Mouse (Mus musculus) embryonic facial prominence, embryonic 14.5 days (tissue): ENCODE data around the gene Pou3f4. TPM values are rescaled to one million over a fixed set of nuclear protein-coding genes. Genes with fewer than 3 reads are reported as not detected.

Experiments
- ATAC-seq: fragments of 200-750 bp; cut with Nextera tagmentation; 2 replicates; pipeline ENCODE4 v1.8.0; 2017; ENCODE audit warnings: low read depth, moderate number of reproducible peaks, moderate TSS enrichment
- DNase-seq: peaks from one replicate; pipeline ENCODE4 v3.0.0-alpha.2; 2015; ENCODE audit warnings: low spot score
- H3K27ac ChIP-seq: fragments of 300-500 bp; sonication (generic); replicated peaks from 2 replicates; pipeline ENCODE4 v1.5.1; 2014; ENCODE audit warnings: low read depth, mild to moderate bottlenecking, low read length, moderate library complexity
- H3K27me3 ChIP-seq: fragments of 300-500 bp; sonication (generic); replicated peaks from 2 replicates; pipeline ENCODE4 v1.6.1; 2014; ENCODE audit warnings: low read length; ENCODE audit not compliant: control insufficient read depth, insufficient read depth
- H3K36me3 ChIP-seq: fragments of 300-500 bp; sonication (generic); 2 replicates; pipeline ENCODE4 v1.6.1; 2014; ENCODE audit warnings: low read length, mixed read lengths; ENCODE audit not compliant: control insufficient read depth, insufficient read depth
- H3K4me1 ChIP-seq: fragments of 300-500 bp; sonication (generic); 2 replicates; pipeline ENCODE4 v1.6.1; 2014; ENCODE audit warnings: antibody characterized with exemption, low read length; ENCODE audit not compliant: control insufficient read depth, insufficient read depth
- H3K4me2 ChIP-seq: fragments of 300-500 bp; sonication (generic); 2 replicates; pipeline ENCODE4 v1.6.1; 2014; ENCODE audit warnings: low read depth, mild to moderate bottlenecking, low read length, moderate library complexity, mixed read lengths
- H3K4me3 ChIP-seq: fragments of 300-500 bp; sonication (generic); 2 replicates; pipeline ENCODE4 v1.5.1; 2014; ENCODE audit warnings: low read depth, mild to moderate bottlenecking, low read length
- H3K9ac ChIP-seq: fragments of 300-500 bp; sonication (generic); 2 replicates; pipeline ENCODE4 v1.6.1; 2014; ENCODE audit warnings: low read depth, mild to moderate bottlenecking, low read length, moderate library complexity, mixed read lengths
- H3K9me3 ChIP-seq: fragments of 300-500 bp; sonication (generic); 2 replicates; pipeline ENCODE4 v1.6.1; 2016; ENCODE audit warnings: low read length; ENCODE audit not compliant: control insufficient read depth
- WGBS: fragments of 180-500 bp; shearing (Covaris S2); extraction: QIAGEN DNeasy Blood & Tissue Kit; methylation state at CpG from one replicate; pipeline ENCODE4 v1.1.7; 2014; 5-methylcytosine and 5-hydroxymethylcytosine counted together
- polyA plus RNA-seq: library from polyadenylated mRNA; unstranded; fragments of >200 nt; fragmentation: Nextera tagmentation; extraction: Ambion mirVana; gene quantifications from 2 replicates; pipeline ENCODE4 v1.2.1, GENCODE M21; 2014

Pou3f4 gene
- polyA plus RNA-seq, 1 experiment from 2014 or later = 4.1 TPM

DNA sequence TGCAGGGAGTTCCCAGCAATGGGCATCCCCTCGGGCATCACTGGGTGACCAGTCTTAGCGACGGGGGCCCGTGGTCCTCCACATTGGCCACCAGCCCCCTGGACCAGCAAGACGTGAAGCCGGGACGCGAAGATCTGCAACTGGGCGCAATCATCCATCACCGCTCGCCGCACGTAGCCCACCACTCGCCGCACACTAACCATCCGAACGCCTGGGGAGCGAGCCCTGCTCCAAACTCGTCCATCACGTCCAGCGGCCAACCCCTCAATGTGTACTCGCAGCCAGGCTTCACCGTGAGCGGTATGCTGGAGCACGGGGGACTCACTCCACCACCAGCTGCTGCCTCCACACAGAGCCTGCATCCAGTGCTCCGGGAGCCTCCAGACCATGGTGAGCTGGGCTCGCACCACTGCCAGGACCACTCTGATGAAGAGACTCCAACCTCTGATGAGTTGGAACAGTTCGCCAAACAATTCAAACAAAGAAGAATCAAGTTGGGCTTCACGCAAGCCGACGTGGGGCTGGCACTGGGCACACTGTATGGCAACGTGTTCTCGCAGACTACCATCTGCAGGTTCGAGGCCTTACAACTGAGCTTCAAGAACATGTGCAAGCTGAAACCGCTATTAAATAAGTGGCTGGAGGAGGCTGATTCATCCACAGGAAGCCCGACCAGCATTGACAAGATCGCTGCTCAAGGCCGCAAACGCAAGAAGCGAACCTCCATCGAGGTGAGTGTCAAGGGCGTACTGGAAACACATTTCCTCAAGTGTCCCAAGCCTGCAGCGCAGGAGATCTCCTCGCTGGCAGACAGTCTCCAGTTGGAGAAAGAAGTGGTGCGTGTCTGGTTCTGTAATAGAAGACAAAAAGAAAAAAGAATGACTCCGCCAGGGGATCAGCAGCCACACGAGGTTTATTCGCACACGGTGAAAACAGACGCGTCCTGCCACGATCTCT, 790 bp downstream of the Pou3f4 start:
- ATAC-seq = peak; percentile 35; the same call in 1 of the 2 replicates

DNA sequence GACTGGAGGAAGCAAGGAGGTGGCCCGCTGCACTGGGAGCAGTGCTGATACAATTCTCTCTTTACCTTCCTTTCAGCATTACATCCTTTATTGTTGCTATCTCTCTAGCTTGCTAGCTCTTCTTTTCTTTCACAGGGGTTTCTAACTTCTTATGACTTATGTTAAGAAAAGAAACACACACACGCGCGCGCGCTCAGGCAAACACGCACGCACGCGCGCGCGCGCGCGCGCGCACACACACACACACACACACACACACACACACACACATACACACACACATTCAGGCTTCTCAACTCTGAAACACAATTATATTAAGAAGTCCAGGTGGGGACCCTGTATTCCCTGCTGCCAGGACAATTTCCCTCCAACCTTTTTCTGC, 1.5 kb downstream of the Pou3f4 start:
- H3K9me3 ChIP-seq = no peaks in the 10 kb centered on the region
- H3K36me3 ChIP-seq = no peaks in the 10 kb centered on the region
- no peak overlapping the region for H3K27ac ChIP-seq
- ATAC-seq = no peak
- whole genome bisulfite sequencing = 31% methylated on average over 14 of the region's 18 CpGs
- H3K27me3 ChIP-seq = peaks cover 23% of the 10 kb centered on the region
- no peak for DNase-seq
- H3K9ac ChIP-seq = peak overlapping the region; percentile 19; the same call in 1 of the 2 replicates
- H3K4me3 ChIP-seq = peak overlapping the region; percentile 47
- no peaks in the 10 kb centered on the region for H3K4me1 ChIP-seq
- peak overlapping the region; percentile 60 for H3K4me2 ChIP-seq

More for the DNA sequence above, 790 bp downstream of the Pou3f4 start:
- Histone ChIP-seq H3K4me3 (peak overlapping the region; percentile 47), H3K36me3 (no peaks in the 10 kb centered on the region), H3K9me3 (no peaks in the 10 kb centered on the region), H3K4me1 (no peaks in the 10 kb centered on the region), H3K27me3 (peaks cover 23% of the 10 kb centered on the region), H3K27ac (peak overlapping the region; percentile 13; the same call in 1 of the 2 replicates), H3K9ac (peak overlapping the region; percentile 54), H3K4me2 (peak overlapping the region; percentile 60)
- 29% methylated on average over 48 of the region's 52 CpGs for WGBS
- DNase-seq = peak; percentile 1

DNA sequence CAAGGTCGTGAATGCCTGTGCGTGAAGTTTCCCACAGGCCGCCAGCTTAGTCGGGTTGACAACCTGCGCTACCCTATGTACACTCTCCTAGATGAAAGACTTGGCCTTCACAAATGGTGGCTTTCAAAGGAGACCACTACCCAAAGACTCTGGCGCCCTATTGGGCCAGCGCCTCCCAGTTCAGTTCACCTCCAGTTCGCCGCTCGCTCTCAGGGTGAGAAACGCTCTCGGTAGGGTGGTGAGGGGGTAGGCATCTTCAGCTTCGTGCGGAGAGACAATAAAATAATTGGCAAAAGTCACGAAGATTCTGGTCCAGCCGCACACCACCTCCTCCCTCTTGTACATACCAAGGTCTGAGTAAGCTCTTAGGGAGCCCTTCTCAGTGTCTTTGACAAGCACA, 2.5 kb downstream of the Pou3f4 start:
- H3K27me3 ChIP-seq = peaks cover 23% of the 10 kb centered on the region
- no peak for ATAC-seq
- H3K36me3 ChIP-seq = no peaks in the 10 kb centered on the region
- WGBS = 23% methylated on average over 16 of the region's 16 CpGs
- H3K4me2 ChIP-seq = peak overlapping the region; percentile 60
- H3K9ac ChIP-seq = 0 out of 2 replicates have a peak overlapping the region, but pooled peaks have one; percentile 32
- peak overlapping the region; percentile 47 for H3K4me3 ChIP-seq
- peak; percentile 6 for DNase-seq
- no peak overlapping the region for H3K27ac ChIP-seq
- no peaks in the 10 kb centered on the region for H3K9me3 ChIP-seq
- no peaks in the 10 kb centered on the region for H3K4me1 ChIP-seq

DNA sequence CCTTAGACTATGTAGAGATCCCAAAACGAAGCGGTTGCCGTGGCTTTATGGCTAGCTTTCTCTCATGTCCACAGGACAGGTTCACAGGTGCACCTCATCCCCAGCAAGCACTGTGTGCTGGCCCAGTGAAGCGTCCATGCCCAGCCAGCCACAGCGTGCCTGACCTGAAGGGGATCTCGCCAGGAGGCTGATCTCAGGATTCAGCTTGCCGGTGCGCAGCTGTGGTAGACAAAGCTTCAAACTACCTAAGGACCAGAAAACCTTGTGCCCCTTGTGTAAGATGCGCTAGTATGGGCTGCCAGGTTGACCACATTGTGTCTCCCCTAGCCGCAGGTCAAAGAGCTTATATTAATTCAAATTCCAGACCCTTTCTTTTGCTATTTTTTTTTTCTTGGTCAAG, 3.1 kb downstream of the Pou3f4 start:
- ATAC-seq = no peak

DNA sequence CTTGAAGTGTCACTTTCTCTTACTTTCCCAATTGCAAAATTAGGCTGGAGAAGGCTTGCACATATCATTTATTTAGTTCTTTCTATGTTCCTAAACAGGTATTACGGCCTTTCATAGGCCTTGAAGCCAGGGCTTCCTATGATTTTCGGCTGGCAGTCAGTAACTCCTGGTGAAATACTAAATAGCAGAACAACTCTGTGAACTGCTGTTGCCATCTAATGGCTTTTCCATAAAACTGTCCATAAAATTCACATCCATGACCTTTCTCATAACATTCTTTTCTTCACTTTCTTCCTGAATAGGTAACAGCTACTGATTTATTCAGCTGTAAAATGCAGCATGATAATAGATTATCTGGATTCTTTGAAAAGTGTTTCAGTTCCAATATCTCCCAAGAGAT, 23.4 kb downstream of the Pou3f4 start:
- no peak overlapping the region for H3K27ac ChIP-seq
- H3K9me3 ChIP-seq = no peaks in the 10 kb centered on the region
- H3K27me3 ChIP-seq = no peaks in the 10 kb centered on the region
- WGBS = 74% methylated on average over 2 of the region's 2 CpGs
- peak; percentile 1 for DNase-seq
- no peak overlapping the region for H3K4me3 ChIP-seq
- H3K4me1 ChIP-seq = no peaks in the 10 kb centered on the region
- no peak for ATAC-seq
- H3K9ac ChIP-seq = no peak overlapping the region
- H3K36me3 ChIP-seq = no peaks in the 10 kb centered on the region
- H3K4me2 ChIP-seq = no peak overlapping the region

More for the DNA sequence above, 3.1 kb downstream of the Pou3f4 start:
- Histone ChIP-seq H3K4me3 (peak overlapping the region; percentile 47), H3K4me1 (no peaks in the 10 kb centered on the region), H3K36me3 (no peaks in the 10 kb centered on the region), H3K27me3 (peaks cover 23% of the 10 kb centered on the region), H3K9me3 (no peaks in the 10 kb centered on the region), H3K27ac (no peak overlapping the region), H3K9ac (peak overlapping the region; percentile 25; the same call in 1 of the 2 replicates), H3K4me2 (peak overlapping the region; percentile 60; the same call in 1 of the 2 replicates)
- WGBS = 28% methylated on average over 10 of the region's 10 CpGs
- no peak for DNase-seq

DNA sequence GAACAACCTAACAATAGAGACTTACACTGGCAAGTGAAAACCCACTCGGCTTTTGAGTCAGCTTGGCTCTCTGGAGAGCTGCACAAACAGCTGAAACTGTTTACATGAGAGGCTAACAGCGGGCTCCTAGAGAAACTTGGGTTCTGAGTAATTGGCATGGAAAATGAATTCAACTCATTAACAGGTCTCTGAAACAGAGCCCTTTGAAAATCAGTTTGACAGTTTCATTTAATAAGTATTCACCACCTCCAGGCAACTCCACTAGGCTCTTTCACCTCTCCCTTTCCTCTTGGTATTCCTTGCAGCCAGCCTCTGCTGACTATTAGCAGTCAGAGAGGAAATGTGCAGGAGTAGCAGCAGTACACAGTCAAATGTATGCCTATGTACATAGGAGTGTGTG, 37.2 kb downstream of the Pou3f4 start:
- H3K4me3 ChIP-seq = no peak overlapping the region
- H3K4me2 ChIP-seq = no peak overlapping the region
- no peaks in the 10 kb centered on the region for H3K36me3 ChIP-seq
- ATAC-seq = no peak
- no peak overlapping the region for H3K9ac ChIP-seq
- DNase-seq = no peak
- no peak overlapping the region for H3K27ac ChIP-seq
- no peaks in the 10 kb centered on the region for H3K9me3 ChIP-seq
- H3K4me1 ChIP-seq = no peaks in the 10 kb centered on the region
- H3K27me3 ChIP-seq = no peaks in the 10 kb centered on the region
- WGBS = 23% methylated on average over 2 of the region's 2 CpGs
